Mouse (Mus musculus) neural tube, embryonic 10.5 days (tissue): ENCODE measurements around the gene Lrrc73.

Experiments
- DNase-seq: peaks from one replicate; pipeline ENCODE4 v3.0.0-alpha.2; 2017; ENCODE audit warnings: low spot score; ENCODE audit errors: extremely low spot score

Lrrc73 gene

DNA sequence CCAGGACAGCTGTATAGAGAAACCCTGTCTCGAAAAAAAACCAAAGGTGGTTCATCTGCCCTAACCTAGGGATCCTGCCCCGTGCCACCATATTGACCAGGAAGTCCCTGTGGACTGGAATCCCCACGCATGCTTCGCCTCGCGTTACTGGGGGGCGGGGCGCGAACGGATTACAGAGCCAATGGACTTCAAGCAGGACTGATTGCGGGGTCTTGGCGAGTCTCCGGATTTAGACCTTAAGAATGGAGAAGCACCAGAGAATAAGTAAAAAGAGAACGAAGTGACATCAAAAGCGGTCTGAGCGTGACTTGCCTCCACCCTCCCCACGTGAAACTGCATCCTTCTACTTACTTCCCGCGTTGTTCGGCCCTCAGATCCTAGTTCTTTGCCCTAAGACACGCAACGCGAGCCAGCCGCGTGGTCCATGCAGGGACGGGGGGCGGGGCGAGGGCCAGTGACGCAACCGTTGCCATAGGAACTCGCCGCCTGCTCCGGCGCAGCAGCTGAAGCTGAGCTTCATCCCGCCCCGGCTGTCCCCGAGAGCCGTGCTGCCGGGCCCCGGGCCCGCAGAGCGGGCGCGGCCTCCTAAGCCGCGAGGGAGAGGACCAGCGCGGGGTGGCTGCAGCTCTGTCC lies at the start of gene Lrrc73:
Gene Lrrc73 (plus strand): TSS at position 80 of the 633 bp plus-strand sequence.
- peak; percentile 92 for DNase-seq

DNA sequence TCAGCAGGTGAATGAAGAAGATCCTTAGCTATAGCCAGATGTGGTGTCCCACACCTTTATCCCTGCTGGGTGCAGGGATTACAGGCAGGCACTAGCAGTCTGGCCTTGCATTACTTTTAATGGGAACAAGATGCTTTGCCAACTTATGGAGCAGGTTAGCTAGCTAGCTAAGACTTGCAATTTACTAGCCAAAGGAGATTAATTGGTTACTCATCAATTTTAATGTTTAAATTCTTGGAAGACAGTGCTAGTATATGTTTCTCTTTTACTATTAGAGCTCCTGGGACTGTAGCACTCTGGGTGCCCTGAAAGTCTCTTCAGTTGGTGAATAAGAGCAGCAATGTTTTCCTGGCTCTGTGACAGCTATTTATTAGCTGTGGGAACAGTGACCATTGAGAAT lies 46.7 kb upstream of the Lrrc73 start:
- no peak for DNase-seq

DNA sequence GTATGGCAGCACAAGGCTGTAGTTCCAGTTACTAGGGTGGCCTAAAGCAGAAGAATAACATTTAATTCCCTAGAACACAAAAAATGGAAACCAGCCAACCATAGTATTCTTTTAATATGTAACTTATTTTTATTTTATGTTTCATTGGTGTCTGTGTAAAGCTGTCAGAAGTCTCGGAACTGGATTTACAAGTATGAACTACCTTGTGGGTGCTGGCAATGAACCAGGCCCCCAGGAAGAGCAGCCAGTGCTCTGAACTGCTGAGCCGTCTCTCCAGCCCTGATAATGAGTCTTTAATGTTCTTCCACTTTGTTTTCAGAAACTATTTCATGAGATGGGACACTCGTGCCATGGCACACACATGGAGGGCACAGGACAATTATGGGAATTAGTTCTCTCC lies 42.8 kb upstream of the Lrrc73 start:
- DNase-seq: no peak

DNA sequence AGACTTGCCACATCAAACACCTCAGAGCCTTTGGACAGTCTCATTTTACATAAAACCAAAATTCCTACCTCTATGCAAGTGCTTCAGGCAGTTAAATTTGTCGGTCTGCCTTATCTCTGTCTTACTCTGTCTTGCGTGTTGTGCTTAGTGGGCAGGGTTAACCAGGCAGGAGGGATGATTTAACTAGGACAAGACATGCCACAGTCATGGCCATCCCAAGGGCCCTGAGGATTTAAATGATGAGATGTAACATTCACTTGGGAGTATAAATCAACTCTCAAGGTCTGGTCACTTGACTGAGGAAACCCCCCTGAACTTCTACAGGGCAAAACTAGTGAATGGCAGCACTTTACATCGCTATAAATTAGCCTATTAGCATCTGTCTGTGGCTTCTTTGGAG lies 31.7 kb upstream of the Lrrc73 start:
- DNase-seq: no peak

DNA sequence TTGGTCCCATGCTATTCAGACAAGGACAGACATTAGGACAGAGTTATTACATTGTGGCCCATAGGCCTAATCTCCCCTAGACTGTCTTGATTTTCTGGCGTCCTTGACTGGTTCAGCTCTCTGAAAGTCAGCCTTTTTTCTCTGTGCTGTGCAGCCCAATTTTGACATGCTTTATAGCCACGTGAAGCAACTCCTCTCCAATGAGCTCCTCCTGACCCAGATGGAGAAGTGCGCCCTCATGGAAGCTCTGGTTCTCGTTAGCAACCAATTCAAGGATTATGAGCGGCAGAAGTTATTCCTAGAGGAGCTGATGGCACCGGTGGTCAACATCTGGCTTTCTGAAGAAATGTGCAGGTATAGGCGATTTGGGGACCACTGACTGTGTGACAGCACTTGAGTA lies 25.8 kb upstream of the Lrrc73 start:
- no peak for DNase-seq

DNA sequence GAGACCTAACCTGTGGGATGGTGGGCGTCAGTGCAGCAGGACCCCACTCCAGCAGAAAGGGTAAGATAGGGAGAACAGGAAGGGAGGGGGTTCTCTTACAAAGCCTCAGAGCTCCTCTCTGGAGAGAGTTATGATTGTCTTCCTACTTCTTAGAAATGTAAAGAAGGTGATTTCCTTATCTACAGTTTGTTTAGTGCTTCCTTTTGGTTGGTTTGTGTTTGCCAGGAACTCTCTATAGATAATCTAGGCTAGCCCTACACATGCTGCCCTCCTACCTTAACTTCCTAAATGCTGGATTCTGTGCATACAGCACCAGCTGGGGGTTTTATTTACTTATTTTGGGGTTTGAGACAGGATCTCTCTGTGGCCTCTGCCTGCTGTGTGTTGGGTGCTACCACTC lies 17.3 kb upstream of the Lrrc73 start:
- DNase-seq: no peak

DNA sequence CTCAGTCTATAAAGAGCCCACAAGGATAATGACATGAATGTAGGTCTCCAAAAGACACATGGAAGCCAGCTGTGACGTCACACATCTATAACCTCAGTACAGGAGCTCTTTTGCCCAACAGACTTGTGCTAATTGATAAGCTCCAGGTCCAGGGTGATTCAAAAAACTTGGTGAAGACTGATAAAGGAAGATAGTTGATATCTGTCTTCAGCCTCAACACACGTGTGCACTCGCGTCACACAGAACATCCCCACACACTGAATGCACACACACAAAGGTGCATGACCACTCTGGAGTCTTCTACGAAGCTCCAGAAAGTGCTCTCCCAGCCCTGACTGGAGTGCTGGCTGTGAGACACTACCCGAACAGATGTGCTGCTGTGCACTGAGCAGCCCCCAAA lies 16.3 kb upstream of the Lrrc73 start:
- DNase-seq: no peak

DNA sequence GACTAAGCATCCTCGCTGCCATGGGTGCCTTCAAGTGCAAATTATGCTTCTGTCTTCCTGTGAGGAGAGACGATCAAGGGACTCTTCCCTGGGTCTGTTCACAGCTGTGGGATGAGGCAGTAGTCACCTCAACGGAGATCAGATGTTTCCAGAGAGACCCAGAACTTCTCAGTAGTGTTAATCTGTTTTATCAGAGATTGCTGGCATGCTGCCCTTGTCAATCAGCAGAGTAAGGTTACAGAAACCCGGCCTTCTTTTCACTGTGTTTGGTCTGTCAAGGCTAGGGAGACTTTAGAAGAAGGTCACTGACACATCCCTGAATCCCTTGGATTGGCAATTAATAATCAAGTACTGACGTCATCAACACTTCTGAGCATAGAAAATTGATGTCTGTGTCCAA lies 15.9 kb upstream of the Lrrc73 start:
- DNase-seq: no peak

DNA sequence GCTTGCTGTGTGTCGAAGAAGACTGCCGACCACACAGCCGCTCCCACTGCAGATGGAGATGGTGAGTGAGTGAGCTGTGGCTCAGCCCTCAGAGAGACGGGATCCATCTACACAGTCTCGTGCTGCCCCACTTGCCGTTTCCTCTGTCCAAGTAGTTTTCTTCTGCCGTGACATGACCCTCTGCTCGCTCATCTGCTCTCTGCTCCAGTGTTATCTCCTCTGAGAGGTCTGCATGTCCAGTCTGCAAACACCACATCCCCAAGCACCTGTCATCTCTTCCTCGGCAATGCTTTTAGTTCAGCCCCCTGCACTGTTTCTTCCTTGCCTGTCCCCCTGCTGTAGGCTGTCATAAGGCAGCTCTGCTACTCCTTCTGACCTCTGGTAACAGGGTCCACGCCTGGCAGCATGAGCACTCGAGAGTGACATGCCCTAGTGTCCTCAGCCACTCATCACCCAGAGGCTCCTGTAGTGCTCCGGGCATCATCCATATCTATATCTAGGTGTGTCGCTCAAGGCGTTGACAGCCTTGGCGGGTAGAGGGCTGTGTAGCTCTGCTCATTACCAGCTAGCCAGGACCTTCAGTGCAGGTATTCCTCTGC lies 13.7 kb upstream of the Lrrc73 start:
- DNase-seq: no peak

DNA sequence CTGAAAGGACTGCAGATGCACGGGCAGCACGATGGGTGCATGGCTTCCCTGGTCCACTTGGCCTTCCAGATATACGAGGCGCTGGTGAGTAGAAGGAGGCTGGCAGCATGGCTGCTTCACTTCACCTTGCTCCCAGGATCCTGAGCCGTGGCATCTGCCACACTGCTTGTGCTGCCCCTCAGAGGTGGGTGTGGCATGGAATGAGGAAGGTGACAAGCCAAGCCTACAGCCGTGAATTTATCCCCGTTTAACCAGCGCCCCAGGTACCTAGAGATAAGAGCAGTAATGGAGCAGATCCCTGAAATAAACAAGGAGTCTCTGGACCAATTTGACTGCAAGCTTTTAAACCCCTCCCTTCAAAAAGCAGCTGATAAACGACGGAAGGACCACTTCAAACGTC lies 11.9 kb upstream of the Lrrc73 start:
- DNase-seq: no peak

DNA sequence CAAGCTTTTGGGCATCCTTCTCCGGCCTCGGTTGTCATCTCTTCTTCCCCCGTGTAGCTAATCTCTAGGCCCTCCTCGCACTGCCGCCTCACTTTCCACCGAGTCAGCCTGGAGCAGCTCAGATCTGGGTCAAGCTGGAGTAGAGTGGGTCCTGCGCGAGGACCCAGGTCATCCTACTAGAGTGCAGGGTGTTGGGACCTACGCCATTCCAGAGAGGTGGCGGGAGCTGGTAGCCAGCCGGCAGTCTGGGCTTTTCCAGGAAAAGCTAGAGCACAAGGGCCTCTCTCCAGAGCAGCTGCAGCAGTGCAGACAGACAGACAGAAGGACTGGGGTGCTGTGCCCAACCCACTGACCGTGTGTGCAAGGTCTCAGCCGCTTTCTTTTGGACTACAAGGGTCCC lies 11.1 kb upstream of the Lrrc73 start:
- DNase-seq: no peak

DNA sequence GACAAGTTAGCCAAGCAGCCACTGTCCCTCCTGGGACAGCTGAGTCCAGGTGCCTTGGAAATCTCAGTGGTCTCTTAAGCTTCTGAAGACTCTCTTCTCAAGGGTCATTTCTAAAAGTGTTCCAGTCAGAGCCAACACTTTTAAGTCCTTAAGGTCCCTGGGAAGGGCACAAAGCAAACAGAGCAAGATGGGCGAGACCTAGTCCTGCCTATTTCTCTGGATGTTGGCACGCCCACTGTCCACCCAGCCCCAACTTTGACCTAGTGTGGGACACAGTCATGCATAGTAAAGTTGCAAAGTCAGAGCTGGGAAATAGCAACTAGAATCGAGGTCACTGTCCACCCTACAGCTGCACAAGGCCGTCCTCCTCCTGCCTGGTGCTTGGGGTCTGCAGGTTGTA lies 10.3 kb upstream of the Lrrc73 start:
- no peak for DNase-seq

DNA sequence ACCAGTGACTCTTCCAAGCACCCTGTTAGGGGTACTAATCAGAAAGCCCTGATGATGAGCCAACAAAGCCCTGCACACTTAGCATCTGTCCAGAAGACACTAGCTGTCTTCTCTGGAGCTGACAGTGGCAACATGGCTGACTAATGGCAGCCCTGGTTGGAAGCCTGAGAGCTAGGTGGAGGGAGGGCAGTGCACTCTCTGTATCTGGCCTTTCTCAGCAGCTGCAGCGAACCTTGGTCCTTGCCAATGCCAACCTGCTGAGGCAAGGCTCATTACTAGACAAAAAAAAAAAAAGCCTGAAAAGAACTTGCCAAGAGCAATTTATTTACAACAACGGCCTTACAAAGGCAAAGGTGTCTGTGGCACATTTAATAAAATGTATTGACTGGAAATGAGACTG lies 9.7 kb upstream of the Lrrc73 start:
- DNase-seq: no peak

DNA sequence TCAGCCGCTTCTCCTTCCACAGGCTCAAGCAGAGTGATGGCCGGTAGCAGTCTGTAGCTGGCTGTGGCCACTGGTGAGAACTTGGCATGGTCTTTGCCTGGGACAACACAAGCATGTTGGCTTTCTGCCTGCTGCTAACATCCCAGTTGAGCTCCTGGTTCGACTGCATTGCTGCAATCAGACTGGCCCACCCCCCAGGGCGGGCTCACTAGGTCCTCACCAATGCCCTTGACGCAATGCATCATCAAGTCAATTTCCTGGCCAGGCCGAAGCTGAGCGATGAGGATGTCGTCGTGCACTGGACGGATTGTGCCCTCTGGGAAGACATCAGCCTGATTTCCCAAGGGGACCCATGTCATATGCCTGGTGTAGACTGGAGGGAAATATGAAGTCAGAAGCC lies 8.8 kb upstream of the Lrrc73 start:
- no peak for DNase-seq

DNA sequence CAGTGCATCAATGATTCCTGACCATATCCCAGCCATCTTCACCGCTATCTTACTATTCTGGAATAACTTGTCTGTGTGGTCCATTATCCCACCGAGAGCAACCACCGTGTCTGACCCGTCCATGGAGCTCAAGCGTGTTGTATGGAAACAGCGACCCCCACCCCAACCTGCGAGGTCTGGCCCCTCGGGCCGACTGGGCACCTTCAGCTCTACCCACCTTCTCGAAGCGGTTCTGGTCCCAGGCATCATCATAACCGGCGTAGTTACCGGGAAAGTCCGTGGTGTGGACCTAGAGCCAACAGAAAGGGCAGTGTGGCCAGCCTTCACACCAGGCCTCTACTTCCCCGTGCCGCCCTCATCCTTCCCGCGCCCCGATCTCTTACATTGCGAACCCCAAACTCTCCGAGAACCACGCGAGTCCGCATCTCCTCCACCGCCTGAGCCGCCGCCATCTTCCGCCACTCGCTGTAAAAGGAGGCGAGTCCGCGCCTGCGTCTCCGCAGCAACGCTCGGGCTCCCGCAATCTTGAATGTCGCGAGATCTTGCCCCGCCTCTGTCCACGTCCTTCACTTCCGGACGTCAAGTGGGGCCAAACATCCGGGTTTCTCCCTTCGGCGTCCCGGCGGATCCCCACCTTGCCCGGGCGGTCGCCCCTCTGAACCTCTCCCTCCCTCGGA lies 5.7 kb upstream of the Lrrc73 start, which contains the start of the genes Polr1c and Yipf3:
Gene Polr1c (minus strand): TSS at position 543 of the 677 bp plus-strand sequence.
Gene Yipf3 (plus strand): TSS at position 569 of the 677 bp plus-strand sequence.
- peak; percentile 95 for DNase-seq

DNA sequence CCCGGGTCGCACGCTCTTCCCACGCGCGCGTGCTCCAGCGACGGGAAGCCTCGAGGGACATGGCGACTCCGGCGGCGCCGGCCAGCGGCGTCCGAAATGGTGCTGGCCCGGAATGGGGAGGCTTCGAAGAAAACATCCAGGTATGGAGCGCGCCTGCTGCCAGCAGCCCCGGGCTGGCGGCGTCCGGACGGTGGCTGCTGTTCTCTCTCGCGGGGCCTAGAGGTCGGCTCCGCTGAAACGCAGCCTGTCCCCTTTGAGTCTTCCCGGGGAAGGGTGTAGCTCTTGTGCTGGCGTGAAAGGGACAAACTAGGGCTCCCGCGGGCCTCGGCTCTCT lies 5.2 kb upstream of the Lrrc73 start:
- no peak for DNase-seq

DNA sequence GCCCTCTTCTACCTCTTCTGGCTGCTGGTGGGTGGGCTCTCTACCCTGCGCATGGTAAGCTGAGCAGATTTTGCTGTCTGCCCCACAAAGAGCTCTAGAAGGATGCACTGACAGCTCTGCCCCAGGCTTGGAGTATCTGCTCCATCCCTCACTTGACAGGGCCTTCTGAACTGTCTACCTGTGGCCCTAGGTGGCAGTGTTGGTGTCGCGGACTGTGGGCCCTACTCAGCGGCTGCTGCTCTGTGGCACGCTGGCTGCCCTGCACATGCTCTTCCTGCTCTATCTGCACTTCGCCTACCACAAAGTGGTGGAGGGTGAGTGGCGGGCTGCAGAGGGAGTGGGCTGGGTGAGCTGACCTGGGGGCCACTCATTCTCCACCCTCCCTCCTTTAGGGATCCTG lies 2.2 kb upstream of the Lrrc73 start:
- DNase-seq: no peak

DNA sequence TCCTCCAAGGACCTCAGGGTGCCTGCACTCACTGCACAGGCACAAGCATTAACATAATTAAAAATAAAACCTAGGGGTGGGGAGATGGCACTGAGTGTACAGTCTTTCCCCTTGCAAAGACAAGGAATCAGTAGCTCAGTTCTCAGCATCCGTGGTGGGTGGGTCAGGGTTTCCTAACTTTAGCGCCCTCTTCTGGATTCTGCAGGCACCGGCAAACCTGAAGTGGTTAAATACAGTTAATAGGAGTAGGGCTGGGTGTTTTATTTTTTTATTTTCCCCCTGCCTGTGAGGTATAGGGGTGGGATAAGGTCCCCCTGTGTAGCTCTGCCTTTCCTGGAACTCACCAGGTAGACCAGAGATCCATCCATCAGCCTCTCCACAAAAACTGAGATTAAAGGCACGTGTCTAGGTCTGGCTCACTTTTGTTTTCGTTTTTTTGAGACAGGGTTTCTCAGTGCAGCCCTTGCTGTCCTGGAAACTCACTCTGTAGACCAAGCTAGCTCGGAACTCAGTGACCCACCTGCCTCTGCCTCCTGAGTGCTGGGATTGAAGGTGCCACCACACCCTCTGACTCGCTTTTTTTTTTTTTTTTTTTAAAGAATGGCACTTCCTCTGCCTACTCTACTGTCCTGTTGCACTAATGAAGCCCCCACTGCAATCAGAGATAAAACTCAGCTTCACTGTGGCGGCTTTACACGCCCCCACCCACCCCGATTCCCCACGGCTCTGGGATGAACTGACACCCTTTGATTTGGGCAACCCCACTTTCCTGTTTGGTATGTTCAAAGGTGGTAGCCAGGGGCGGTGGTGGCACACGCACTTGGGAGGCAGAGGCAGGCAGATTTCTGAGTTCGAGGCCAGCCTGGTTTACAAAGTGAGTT lies 520 bp upstream of the Lrrc73 start:
- no peak for DNase-seq

DNA sequence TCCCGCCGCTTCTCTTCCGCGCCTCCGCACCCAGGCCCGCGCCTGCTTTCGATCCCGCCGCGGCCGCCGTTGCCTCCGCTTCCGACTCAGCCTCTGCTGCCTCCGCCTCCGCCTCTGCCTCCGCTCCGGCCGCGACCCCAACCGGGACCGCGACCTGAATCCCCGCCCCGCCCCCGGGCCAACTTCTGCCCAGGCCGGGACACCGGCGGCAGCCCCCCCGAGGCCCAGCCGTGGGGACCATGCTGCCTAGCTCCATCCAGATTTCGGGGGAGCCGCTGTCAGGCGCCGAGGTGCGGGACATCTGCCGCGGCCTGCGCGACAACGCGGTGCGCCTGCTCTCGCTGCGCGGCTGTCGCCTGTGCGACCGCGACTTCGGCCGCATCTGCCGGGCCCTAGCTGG lies 775 bp downstream of the Lrrc73 start:
- peak; percentile 73 for DNase-seq

DNA sequence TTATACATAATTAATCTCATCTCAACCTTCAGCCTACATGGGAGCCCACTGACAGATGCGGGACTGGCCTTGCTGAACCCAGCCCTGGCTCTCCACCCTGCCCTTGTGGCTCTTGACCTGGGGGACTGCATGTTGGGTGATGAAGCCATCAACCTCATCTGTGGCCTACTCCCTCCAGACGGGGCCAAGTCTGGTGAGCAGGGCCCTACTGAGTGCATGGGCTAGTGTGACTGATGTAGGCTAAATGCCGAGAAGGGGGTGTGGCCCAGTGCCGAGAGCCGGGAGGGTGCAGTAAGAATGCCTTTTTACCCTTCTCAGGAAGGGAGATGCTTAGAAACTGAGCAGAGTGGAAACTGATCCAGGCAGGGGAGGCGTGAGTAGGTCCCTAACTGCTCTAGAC lies 1.8 kb downstream of the Lrrc73 start:
- no peak for DNase-seq

DNA sequence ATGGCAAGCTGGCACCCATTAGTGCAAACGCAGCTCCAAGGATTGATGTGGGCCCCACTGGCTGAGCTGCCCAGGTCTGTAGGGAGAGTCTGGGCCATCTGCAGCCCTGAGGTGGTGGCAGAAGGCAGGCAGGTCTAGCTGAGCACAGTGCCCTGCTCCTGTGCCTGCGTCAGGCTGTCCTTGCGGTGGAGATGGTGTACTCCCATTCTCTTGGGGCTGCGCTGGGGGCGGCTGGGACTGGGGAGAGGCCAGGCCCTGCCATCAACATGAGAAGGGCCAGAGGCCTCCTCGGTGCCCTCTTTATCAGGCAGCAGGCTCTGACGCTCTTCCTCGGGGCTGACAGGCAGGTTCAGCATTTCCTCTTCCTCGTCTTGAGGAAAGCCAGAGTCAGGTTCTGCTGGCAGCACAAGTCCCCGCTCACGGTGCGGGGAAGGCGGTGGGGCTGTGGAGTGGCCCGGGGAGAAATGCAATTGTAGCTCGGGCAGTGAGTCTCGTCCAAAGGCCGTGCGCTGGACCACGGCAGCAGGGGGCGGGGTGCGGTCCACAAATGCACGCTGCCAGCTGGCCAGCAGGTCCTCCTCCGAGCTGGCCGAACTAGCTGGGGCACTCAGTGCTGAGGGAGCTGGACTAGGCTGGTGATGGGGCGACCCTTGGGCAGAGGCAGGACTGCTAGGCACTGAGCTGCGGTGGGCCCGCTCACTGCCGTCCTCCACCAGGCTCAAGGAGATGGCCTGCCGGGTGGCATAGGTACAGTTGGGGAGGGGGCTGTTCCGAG lies 5.1 kb downstream of the Lrrc73 start:
- DNase-seq: no peak
